Mouse (Mus musculus): Measurements from ENCODE around the gene Prdm1. TPM values are rescaled to one million over a fixed set of nuclear protein-coding genes. Genes with fewer than 3 reads are reported as not detected.

Gene Prdm1
- total RNA-seq (2021), result 1 to 10 TPM; 2.8 to 4.3 TPM
- long read RNA-seq, experiment 1, result 0 reads
- long read RNA-seq, experiment 2, full-length matches to known transcripts, result 1 of 5 reads
- long read RNA-seq, experiment 2, partial matches to known transcripts, result 3 of 5 reads
- long read RNA-seq, experiment 2, other reads (novel, unspliced or antisense), result 1 of 5 reads

GRCm38 (mm10) chr10:44528291-44529082, at the start of gene Prdm1:
Gene Prdm1 (minus strand): TSS chr10:44528501.
- DNase-seq (ENCODE audit: low spot score in 2 of 2), result no peak

GRCm38 (mm10) chr10:44565971-44566370, 37.7 kb upstream of the Prdm1 start:
- no peak for DNase-seq (ENCODE audit: low spot score in 2 of 2)

- DNase-seq (ENCODE audit: low spot score in 2 of 2), result no peak
Measured at GRCm38 (mm10) chr10:44565109-44565508, 36.8 kb upstream of the Prdm1 start.

- DNase-seq (ENCODE audit: low spot score in 2 of 2), result no peak
Measured at GRCm38 (mm10) chr10:44556845-44557244, 28.5 kb upstream of the Prdm1 start.

GRCm38 (mm10) chr10:44555317-44555716, 27.0 kb upstream of the Prdm1 start:
- no peak for DNase-seq (ENCODE audit: low spot score in 2 of 2)

GRCm38 (mm10) chr10:44553648-44554047, 25.3 kb upstream of the Prdm1 start:
- no peak for DNase-seq (ENCODE audit: low spot score in 2 of 2)

- no peak for DNase-seq (ENCODE audit: low spot score in 2 of 2)
Measured at GRCm38 (mm10) chr10:44539033-44539578, 10.8 kb upstream of the Prdm1 start.

- no peak for DNase-seq (ENCODE audit: low spot score in 2 of 2)
Measured at GRCm38 (mm10) chr10:44538137-44538536, 9.8 kb upstream of the Prdm1 start.

GRCm38 (mm10) chr10:44530067-44530360, 1.7 kb upstream of the Prdm1 start:
- no peak for DNase-seq (ENCODE audit: low spot score in 2 of 2)

- DNase-seq (ENCODE audit: low spot score in 2 of 2), result peak; percentile 45 to 62
Measured at GRCm38 (mm10) chr10:44529218-44530066, 1.1 kb upstream of the Prdm1 start.

- no peak for DNase-seq (ENCODE audit: low spot score in 2 of 2)
Measured at GRCm38 (mm10) chr10:44527651-44528050, 650 bp downstream of the Prdm1 start.

- DNase-seq (ENCODE audit: low spot score in 2 of 2), result no peak
Measured at GRCm38 (mm10) chr10:44526751-44527591, 1.3 kb downstream of the Prdm1 start.

- DNase-seq (ENCODE audit: low spot score in 2 of 2), result no peak
Measured at GRCm38 (mm10) chr10:44520189-44520588, 8.1 kb downstream of the Prdm1 start.

- no peak for DNase-seq (ENCODE audit: low spot score in 2 of 2)
Measured at GRCm38 (mm10) chr10:44518631-44519030, 9.7 kb downstream of the Prdm1 start.

- DNase-seq (ENCODE audit: low spot score in 2 of 2), result no peak
Measured at GRCm38 (mm10) chr10:44513108-44513507, 15.2 kb downstream of the Prdm1 start.

GRCm38 (mm10) chr10:44511029-44511428, 17.3 kb downstream of the Prdm1 start:
- no peak for DNase-seq (ENCODE audit: low spot score in 2 of 2)

- DNase-seq (ENCODE audit: low spot score in 2 of 2), result no peak
Measured at GRCm38 (mm10) chr10:44508649-44509048, 19.7 kb downstream of the Prdm1 start.

- no peak for DNase-seq (ENCODE audit: low spot score in 2 of 2)
Measured at GRCm38 (mm10) chr10:44507984-44508383, 20.3 kb downstream of the Prdm1 start.

GRCm38 (mm10) chr10:44502891-44503290, 25.4 kb downstream of the Prdm1 start:
- no peak for DNase-seq (ENCODE audit: low spot score in 2 of 2)

GRCm38 (mm10) chr10:44499897-44500519, 28.3 kb downstream of the Prdm1 start:
- no peak for DNase-seq (ENCODE audit: low spot score in 2 of 2)

Measured in adrenal gland, postnatal 4 days (tissue).